Mouse (Mus musculus): Measurements from ENCODE around the gene Iqcn. TPM values are rescaled to one million over a fixed set of nuclear protein-coding genes. Genes with fewer than 3 reads are reported as not detected.

Gene Iqcn
- polyA plus RNA-seq (2012; rRNA removed), result 0.08 and 0.10 TPM in 2 replicates

DNA sequence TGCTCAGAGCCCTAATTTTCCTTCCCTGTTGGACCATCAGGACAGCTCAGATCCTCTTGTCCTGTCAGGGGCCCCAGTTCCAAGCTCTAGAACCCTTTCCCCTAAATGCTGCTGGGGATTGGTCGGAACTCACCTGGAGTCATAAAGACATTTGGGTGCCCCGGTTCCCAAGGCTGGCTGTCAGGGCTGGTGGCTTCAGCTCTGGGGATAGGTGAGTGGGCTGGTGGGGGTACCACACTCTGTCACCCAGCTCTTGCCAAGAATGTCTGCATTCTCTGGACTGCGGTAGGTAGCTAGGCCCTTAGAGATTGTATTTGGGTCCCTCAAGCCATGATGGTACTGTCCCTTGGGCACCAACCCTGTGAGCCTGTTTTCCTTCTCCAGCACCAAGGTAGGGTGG is at the start of gene Iqcn:
Iqcn (plus strand) TSS at position 171 of the 400 bp plus-strand sequence.

DNA sequence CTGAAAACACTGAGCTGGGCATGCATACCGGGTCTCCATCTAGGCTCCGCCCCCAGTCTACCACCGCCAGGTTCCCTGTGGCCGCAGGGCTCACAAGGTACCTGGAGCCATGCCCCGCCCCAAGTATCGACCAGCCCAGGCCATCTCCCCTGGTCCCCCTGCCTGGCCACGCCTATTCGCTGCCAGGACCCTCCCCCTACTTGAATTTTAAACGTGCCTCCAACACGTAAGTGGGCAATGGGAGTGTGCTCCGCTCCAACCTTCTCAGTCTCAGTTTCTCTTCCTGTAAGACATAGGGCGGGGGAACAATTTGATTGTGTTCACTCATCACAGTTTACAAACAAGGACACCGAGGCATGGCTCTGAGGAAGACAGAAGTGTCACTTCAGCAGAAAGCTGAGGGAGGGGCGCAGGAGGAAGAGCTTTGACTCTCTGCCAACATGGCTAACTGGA is 43.0 kb upstream of the Iqcn start, which contains the start of gene Pgpep1:
Pgpep1 (minus strand) TSS at position 116 of the 453 bp plus-strand sequence.

DNA sequence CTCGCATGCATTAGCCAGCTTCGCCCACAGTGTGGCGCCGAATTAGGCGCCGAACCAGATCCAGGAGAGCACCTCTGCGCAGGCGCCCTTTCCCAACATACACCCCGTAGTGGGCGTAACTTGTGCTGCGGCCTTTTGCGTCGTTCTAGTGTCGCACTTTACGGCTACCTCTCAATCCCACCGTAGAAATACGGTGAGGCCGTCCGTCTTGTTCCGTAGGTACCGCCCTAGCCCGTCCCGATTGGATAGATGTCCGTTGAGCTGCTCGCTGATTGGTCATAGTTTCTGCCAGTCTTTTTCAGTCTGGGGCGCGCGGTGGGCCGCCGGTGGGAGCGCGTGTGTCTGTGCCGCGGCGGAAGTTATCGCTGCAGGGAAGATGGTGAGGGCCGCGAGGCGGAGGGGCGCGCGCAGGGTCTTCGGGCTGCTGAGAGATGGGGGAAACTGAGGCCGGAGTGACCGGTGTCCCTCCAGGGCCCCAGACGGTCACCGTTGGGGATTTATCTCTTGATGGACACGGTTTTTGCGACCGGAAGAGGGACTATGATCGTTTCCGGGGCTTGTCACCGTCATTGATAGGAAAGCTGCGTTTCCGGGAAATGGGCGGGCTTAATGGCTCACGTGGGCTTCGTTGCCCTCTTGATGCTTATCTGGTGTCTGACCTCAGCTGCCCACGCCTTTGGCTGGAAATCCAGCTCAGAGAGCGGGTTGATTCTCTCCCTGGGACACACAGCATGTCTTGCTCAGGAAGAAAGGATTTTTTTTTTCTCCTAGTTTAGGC is 30.0 kb upstream of the Iqcn start, which contains the start of gene Lsm4:
Lsm4 (plus strand) TSS at position 170 of the 778 bp plus-strand sequence.

DNA sequence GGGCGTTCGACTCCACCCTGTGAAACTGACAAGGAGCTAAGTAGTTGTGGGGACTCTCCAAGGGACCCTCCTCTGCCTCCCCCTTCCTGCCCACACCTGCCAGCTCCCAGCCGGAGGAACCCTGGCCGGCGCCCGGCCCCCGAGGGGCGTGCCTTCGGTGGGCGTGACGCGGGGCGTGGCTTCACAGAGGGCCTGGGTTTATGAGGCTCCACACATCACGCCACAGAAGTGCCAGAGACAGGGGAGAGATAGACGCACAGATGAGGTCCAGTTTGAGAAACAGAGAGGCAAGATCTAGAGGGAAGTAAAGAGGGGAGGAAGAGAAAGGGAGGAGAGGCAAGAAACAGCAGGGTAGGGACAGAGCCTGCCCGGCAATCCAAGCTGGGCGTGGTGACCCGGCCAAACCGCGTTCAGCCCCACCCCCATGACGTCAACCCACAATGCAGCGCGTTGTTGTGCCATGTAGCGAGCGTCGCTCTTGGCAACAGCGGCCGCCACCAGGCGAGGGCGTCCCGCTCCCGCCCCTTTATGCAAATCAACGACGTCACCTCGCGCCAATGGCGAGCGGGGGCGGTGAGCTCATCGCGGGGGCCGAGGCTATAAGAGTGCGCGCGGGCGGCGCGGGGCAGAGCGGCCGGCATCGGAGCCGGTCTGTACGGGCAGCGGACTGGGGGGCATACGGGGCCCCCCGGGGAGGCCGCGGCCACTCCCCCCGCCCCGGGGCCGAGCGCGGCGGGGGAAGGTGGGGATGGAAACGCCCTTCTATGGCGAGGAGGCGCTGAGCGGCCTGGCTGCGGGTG is 4.7 kb upstream of the Iqcn start, which contains the start of gene Jund:
Jund (plus strand) TSS at position 640 of the 800 bp plus-strand sequence.

DNA sequence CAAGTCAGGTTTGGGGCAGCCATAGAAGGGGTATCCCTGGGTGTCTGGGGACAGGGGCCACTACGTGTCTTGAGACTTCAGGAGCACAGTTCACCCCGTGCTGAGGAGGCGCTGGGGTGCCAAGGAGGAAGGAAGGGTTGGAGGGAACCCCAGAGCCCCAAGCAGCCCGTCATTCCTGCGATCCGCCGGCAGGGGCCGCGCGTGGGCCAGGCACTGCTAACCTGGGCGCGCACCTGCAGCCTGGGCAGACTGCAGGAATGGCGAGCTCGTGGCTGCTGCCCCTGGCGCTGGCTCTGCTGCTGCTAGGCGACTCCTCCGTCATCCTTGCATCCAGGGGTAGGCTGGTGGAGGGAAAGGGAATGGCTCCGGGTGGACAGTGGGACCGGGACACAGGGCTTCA is 15.0 kb downstream of the Iqcn start, which contains the start of gene Gm3336:
Gm3336 (plus strand) TSS at position 247 of the 400 bp plus-strand sequence.

DNA sequence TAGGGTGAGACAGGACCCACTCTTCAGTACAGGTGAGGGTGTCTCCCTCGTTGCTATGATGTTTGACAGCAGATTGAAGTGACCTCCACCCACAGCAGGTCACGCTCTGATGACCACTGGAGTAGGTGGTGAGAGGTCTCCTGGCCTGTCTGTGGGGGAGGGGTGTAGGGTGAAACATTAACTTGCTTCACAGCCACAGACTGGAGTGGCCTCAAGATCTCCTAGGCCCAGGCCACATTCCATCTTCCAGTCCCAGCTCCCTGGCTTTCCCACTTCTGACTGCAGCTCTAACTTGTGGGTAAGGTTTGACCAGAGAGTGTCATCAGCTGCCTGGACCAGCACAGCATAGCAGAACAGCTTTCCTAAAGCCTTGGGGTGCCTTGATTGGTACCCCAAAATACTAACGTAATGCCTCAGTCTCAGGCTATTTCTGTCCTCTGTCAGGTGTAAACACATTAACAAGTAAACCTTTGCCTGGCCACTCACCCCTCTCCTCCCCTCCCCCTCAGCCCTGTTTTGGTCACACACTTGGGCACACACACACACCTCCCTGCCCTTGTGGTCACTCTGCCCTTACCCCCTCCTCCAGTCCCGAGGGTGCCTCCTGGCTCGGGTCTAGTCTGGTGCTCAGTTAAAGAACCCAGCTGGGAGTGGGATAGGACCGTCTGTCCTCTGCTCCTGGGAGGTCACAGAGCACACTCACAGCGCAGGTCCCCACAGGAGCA is 20.4 kb downstream of the Iqcn start, which contains the start of gene Pde4c:
Pde4c (plus strand) TSS at position 235 of the 725 bp plus-strand sequence.

DNA sequence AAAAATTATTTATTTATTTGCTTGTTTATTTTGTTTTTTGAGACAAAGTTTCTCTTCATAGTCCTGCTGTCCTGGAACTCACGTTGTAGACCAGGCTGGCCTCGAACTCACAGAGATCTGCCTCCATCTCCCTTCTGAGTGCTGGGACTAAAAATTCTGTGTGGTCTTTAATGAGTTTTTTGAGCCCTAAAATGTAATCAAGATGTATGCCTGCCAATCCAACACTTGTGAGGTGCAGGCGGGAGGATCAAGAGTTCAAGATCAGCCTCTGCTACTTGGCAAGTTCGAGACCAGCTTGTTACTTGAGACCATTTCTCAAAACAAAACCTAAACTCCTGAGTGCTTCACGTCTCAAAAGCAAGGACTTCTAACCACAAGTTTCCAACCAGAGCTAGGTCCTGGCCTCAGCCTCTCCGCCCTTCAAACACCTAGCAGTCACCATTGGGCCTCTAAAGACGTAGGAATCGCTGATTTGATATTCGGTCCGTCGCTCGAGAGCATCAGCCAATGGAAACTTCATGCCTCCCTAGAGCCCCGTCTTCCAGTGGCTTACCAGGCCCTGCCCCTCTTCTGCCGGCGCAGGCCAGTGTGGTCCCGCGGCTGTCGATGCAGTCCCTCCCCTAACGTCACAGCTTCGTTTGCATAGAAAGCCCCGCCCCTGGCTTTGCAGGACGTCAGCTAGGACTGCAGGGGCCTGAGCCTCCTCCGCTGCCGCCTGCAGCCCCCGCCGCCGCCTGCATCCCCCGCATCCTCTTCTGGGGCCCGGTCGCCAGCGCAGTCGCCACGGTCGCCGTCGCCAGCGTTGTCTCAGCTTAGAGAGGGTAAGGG is 51.0 kb downstream of the Iqcn start, which contains the start of gene Rab3a:
Rab3a (plus strand) TSS at position 637 of the 828 bp plus-strand sequence.

DNA sequence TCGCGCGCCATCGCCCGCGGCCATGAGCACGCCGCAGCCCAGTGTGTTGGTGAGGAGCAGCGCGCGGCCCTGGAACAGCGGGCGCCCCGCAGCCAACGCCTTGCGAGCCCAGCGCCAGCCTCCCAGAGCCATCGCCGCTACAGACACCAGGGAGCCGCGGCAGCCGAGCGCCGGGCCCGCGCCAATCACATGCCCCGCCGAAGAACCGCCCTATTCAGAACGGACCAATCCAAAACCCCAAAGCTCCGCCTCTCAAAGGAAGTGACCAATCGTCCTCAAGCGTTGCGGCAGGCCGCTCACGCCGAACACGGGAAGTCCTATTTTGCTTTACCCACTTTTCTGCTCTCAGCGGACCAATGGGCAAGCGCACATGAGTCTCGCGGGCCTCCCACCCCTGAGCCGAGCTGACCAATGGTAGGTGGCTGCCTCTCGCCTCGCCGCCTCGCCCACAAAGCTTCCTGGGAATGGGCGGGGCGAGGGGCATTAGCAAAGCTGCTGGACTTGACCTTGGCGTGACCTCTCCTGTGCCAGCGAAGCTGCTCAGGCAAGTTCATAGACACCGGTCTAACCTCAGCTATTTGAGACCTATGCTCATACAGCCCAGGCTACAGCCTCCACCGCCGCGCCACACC is 57.6 kb downstream of the Iqcn start, which contains the start of gene Mpv17l2:
Mpv17l2 (minus strand) TSS at position 172 of the 632 bp plus-strand sequence.

Other genes starting within 250 kb of the Iqcn start
- 37.6 and 39.6 TPM in 2 replicates for gene Klhl26, start 226.5 kb upstream of the Iqcn start, polyA plus RNA-seq (2012; rRNA removed)
- 47.6 and 47.7 TPM in 2 replicates for gene Tmem59l, start 216.1 kb upstream of the Iqcn start, polyA plus RNA-seq (2012; rRNA removed)
- 1.8 and 6.7 TPM in 2 replicates for gene Crlf1, start 210.3 kb upstream of the Iqcn start, polyA plus RNA-seq (2012; rRNA removed)
- gene Rex1bd, start 196.7 kb upstream of the Iqcn start, polyA plus RNA-seq (2012; rRNA removed), result 177 and 179 TPM in 2 replicates
- gene Uba52, start 192.7 kb upstream of the Iqcn start, polyA plus RNA-seq (2012; rRNA removed), result 1,708 and 2,002 TPM in 2 replicates
- gene Fkbp8, start 175.7 kb upstream of the Iqcn start, polyA plus RNA-seq (2012; rRNA removed), result 446 and 466 TPM in 2 replicates
- gene Kxd1, start 175.5 kb upstream of the Iqcn start, polyA plus RNA-seq (2012; rRNA removed), result 42.2 and 43.7 TPM in 2 replicates
- 29.2 and 29.7 TPM in 2 replicates for gene Ell, start 164.0 kb upstream of the Iqcn start, polyA plus RNA-seq (2012; rRNA removed)
- gene Isyna1, start 109.1 kb upstream of the Iqcn start, polyA plus RNA-seq (2012; rRNA removed), result 143 and 177 TPM in 2 replicates
- gene Ssbp4, start 94.6 kb upstream of the Iqcn start, polyA plus RNA-seq (2012; rRNA removed), result 183 and 213 TPM in 2 replicates
- gene Lrrc25, start 87.3 kb upstream of the Iqcn start, polyA plus RNA-seq (2012; rRNA removed), result 1.6 TPM in 2 replicates
- gene Gdf15, start 71.0 kb upstream of the Iqcn start, polyA plus RNA-seq (2012; rRNA removed), result 0.19 and 0.29 TPM in 2 replicates
- 59.2 and 61.0 TPM in 2 replicates for gene Pgpep1, start 43.1 kb upstream of the Iqcn start, polyA plus RNA-seq (2012; rRNA removed)
- gene Lsm4, start 30.2 kb upstream of the Iqcn start, polyA plus RNA-seq (2012; rRNA removed), result 183 and 207 TPM in 2 replicates
- 210 and 211 TPM in 2 replicates for gene Jund, start 4.5 kb upstream of the Iqcn start, polyA plus RNA-seq (2012; rRNA removed)
- gene Gm3336, start 15.1 kb downstream of the Iqcn start, polyA plus RNA-seq (2012; rRNA removed), result not detected in 2 replicates
- 0.53 and 0.63 TPM in 2 replicates for gene Pde4c, start 20.3 kb downstream of the Iqcn start, polyA plus RNA-seq (2012; rRNA removed)
- gene Rab3a, start 51.2 kb downstream of the Iqcn start, polyA plus RNA-seq (2012; rRNA removed), result 325 and 328 TPM in 2 replicates
- 29.6 and 30.7 TPM in 2 replicates for gene Mpv17l2, start 57.5 kb downstream of the Iqcn start, polyA plus RNA-seq (2012; rRNA removed)
- 130 and 142 TPM in 2 replicates for gene Pik3r2, start 73.3 kb downstream of the Iqcn start, polyA plus RNA-seq (2012; rRNA removed)
- gene Mast3, start 101.6 kb downstream of the Iqcn start, polyA plus RNA-seq (2012; rRNA removed), result 34.8 and 40.4 TPM in 2 replicates
- gene Il12rb1, start 105.0 kb downstream of the Iqcn start, polyA plus RNA-seq (2012; rRNA removed), result 0.09 and 0.25 TPM in 2 replicates
- gene Arrdc2, start 136.3 kb downstream of the Iqcn start, polyA plus RNA-seq (2012; rRNA removed), result 25.9 and 29.4 TPM in 2 replicates
- 27.1 and 32.0 TPM in 2 replicates for gene Kcnn1, start 159.8 kb downstream of the Iqcn start, polyA plus RNA-seq (2012; rRNA removed)
- gene Ccdc124, start 170.5 kb downstream of the Iqcn start, polyA plus RNA-seq (2012; rRNA removed), result 99.2 and 103 TPM in 2 replicates
- 1.3 and 1.4 TPM in 2 replicates for gene Slc5a5, start 189.3 kb downstream of the Iqcn start, polyA plus RNA-seq (2012; rRNA removed)
- 3,162 and 3,295 TPM in 2 replicates for gene Rpl18a, start 194.0 kb downstream of the Iqcn start, polyA plus RNA-seq (2012; rRNA removed)
- 64.2 and 71.1 TPM in 2 replicates for gene Map1s, start 202.5 kb downstream of the Iqcn start, polyA plus RNA-seq (2012; rRNA removed)

Measured in central nervous system, embryonic 14 days (tissue).